Mouse (Mus musculus) thymus, adult 2 months (tissue): ENCODE data around the gene Pkn2. TPM values are rescaled to one million over a fixed set of nuclear protein-coding genes. Genes with fewer than 3 reads are reported as not detected.

Experiments used
- DNase-seq: peaks from one replicate; pipeline ENCODE4 v3.0.0; 2021
- H3K27ac ChIP-seq: fragments of 200-500 bp; 2 replicates; pipeline ENCODE4 v1.5.1; 2012; ENCODE audit warnings: low read length, control low read depth; ENCODE audit not compliant: control insufficient read depth, insufficient read depth
- H3K27me3 ChIP-seq: fragments of 200-500 bp; 2 replicates; pipeline ENCODE4 v1.6.1; 2012; ENCODE audit warnings: mild to moderate bottlenecking, low read length, moderate library complexity, mixed read lengths; ENCODE audit not compliant: control insufficient read depth, insufficient read depth
- H3K36me3 ChIP-seq: fragments of 200-500 bp; 2 replicates; pipeline ENCODE4 v1.6.1; 2012; ENCODE audit warnings: mild to moderate bottlenecking, low read length, moderate library complexity; ENCODE audit not compliant: control insufficient read depth, insufficient read depth
- H3K4me1 ChIP-seq: fragments of 200-500 bp; replicated peaks from 2 replicates; pipeline ENCODE4 v1.6.1; 2012; ENCODE audit warnings: low read length; ENCODE audit not compliant: control insufficient read depth, insufficient read depth
- H3K4me3 ChIP-seq: fragments of 200-500 bp; 2 replicates; pipeline ENCODE4 v1.5.1; 2012; ENCODE audit warnings: mild to moderate bottlenecking, low read length, control low read depth, moderate library complexity; ENCODE audit not compliant: control insufficient read depth, insufficient read depth
- CTCF ChIP-seq: fragments of 200-500 bp; IDR thresholded peaks from 2 replicates; pipeline ENCODE4 v1.5.1; 2012; ENCODE audit warnings: mild to moderate bottlenecking, control low read depth, low read length, moderate library complexity, borderline replicate concordance; ENCODE audit not compliant: control insufficient read depth, poor library complexity, insufficient read depth; ENCODE audit errors: extremely low read depth
- POLR2A ChIP-seq: fragments of 200-500 bp; IDR thresholded peaks from 2 replicates; pipeline ENCODE4 v1.6.1; 2012; ENCODE audit warnings: mild to moderate bottlenecking, low read length, control low read depth, moderate library complexity; ENCODE audit not compliant: control insufficient read depth, poor library complexity, insufficient read depth; ENCODE audit errors: extremely low read depth
- WGBS: fragments of 180-500 bp; shearing (Covaris S2); methylation state at CpG from one replicate; pipeline ENCODE4 v1.1.7; 2018; 5-methylcytosine and 5-hydroxymethylcytosine counted together
- polyA plus RNA-seq: library from polyadenylated mRNA; depleted of rRNA; stranded (reverse); fragments of >200 nt; gene quantifications from 2 replicates; pipeline ENCODE4 v1.2.3, GENCODE M21; 2012

Gene Pkn2
- polyA plus RNA-seq, 1 experiment = 30.5 TPM

GRCm38 (mm10) chr3:142811582-142811981 lies 70.2 kb downstream of the Pkn2 start:
- no peak for DNase-seq
- TF ChIP-seq POLR2A (no peak), CTCF (no peak)
- Histone ChIP-seq H3K36me3 (peaks cover 34% of the 10 kb centered on the region), H3K27ac (no peak overlapping the region), H3K4me3 (no peak overlapping the region), H3K4me1 (no peaks in the 10 kb centered on the region), H3K27me3 (no peaks in the 10 kb centered on the region)
- whole genome bisulfite sequencing = 97% methylated on average over 3 of the region's 3 CpGs

GRCm38 (mm10) chr3:142795587-142795986 lies 86.2 kb downstream of the Pkn2 start:
- Histone ChIP-seq H3K4me3 (no peak overlapping the region), H3K27me3 (no peaks in the 10 kb centered on the region), H3K36me3 (peaks cover 56% of the 10 kb centered on the region), H3K4me1 (no peaks in the 10 kb centered on the region), H3K27ac (no peak overlapping the region)
- 93% methylated on average over 3 of the region's 3 CpGs for WGBS
- TF ChIP-seq POLR2A (no peak), CTCF (no peak)
- no peak for DNase-seq

- TF ChIP-seq POLR2A (no peak), CTCF (no peak)
- Histone ChIP-seq H3K27me3 (no peaks in the 10 kb centered on the region), H3K4me3 (no peak overlapping the region), H3K36me3 (peaks cover 57% of the 10 kb centered on the region), H3K27ac (no peak overlapping the region), H3K4me1 (no peaks in the 10 kb centered on the region)
- WGBS = 98% methylated on average over 2 of the region's 2 CpGs
- no peak for DNase-seq
Observed at GRCm38 (mm10) chr3:142786423-142787072, 95.3 kb downstream of the Pkn2 start.

- no peak for DNase-seq
- Histone ChIP-seq H3K4me1 (no peaks in the 10 kb centered on the region), H3K4me3 (no peak overlapping the region), H3K27me3 (no peaks in the 10 kb centered on the region), H3K27ac (no peak overlapping the region), H3K36me3 (peaks cover 71% of the 10 kb centered on the region)
- TF ChIP-seq POLR2A (no peak), CTCF (no peak)
- 88% methylated on average over 3 of the region's 3 CpGs for WGBS
Observed at GRCm38 (mm10) chr3:142777227-142777626, 104.6 kb downstream of the Pkn2 start.

- H3K36me3 ChIP-seq = peaks cover 42% of the 10 kb centered on the region
- H3K4me3 ChIP-seq = no peak overlapping the region
- no peaks in the 10 kb centered on the region for H3K4me1 ChIP-seq
- H3K27me3 ChIP-seq = no peaks in the 10 kb centered on the region
- no peak for TF ChIP-seq CTCF
- TF ChIP-seq POLR2A = no peak
- no peak for DNase-seq
- no peak overlapping the region for H3K27ac ChIP-seq
- WGBS = 94% methylated on average over 4 of the region's 4 CpGs
Observed at GRCm38 (mm10) chr3:142773538-142774191, 108.1 kb downstream of the Pkn2 start.

- Histone ChIP-seq H3K27ac (no peak overlapping the region), H3K36me3 (peaks cover 14% of the 10 kb centered on the region), H3K4me1 (peaks cover 5% of the 10 kb centered on the region), H3K27me3 (no peaks in the 10 kb centered on the region), H3K4me3 (no peak overlapping the region)
- WGBS = 36% methylated on average over 1 of the region's 1 CpGs
- DNase-seq = no peak
- no peak for TF ChIP-seq POLR2A
- TF ChIP-seq CTCF = no peak
Observed at GRCm38 (mm10) chr3:142770518-142770917, 111.3 kb downstream of the Pkn2 start.
